Mouse (Mus musculus) cerebral cortex, adult 2 months (tissue): ENCODE results near the gene Gdpd3.

Source experiments
- WGBS: fragments of 180-500 bp; shearing (Covaris S2); methylation state at CpG from one replicate; pipeline ENCODE4 v1.1.7; 2018; 5-methylcytosine and 5-hydroxymethylcytosine counted together

Gene Gdpd3

GRCm38 (mm10) chr7:126760391-126760802 lies 5.7 kb upstream of the Gdpd3 start:
- 37% methylated on average over 3 of the region's 3 CpGs for WGBS

GRCm38 (mm10) chr7:126760956-126761355 lies 5.2 kb upstream of the Gdpd3 start:
- 29% methylated on average over 4 of the region's 4 CpGs for WGBS

GRCm38 (mm10) chr7:126761529-126762067 lies 4.5 kb upstream of the Gdpd3 start:
- WGBS, result 48% methylated on average over 6 of the region's 6 CpGs

GRCm38 (mm10) chr7:126762471-126763008 lies 3.6 kb upstream of the Gdpd3 start:
- 39% methylated on average over 17 of the region's 17 CpGs for WGBS

- 66% methylated on average over 9 of the region's 9 CpGs for WGBS
Observed at GRCm38 (mm10) chr7:126765540-126765939, 594 bp upstream of the Gdpd3 start.

- 96% methylated on average over 8 of the region's 8 CpGs for WGBS
Observed at GRCm38 (mm10) chr7:126767001-126767400, 867 bp downstream of the Gdpd3 start.

- WGBS, result 88% methylated on average over 12 of the region's 12 CpGs
Observed at GRCm38 (mm10) chr7:126770784-126771183, 4.7 kb downstream of the Gdpd3 start.

GRCm38 (mm10) chr7:126773351-126773750 lies 7.2 kb downstream of the Gdpd3 start:
- 83% methylated on average over 2 of the region's 2 CpGs for WGBS

GRCm38 (mm10) chr7:126774463-126774862 lies 8.3 kb downstream of the Gdpd3 start:
- WGBS, result 77% methylated on average over 2 of the region's 2 CpGs

- 62% methylated on average over 10 of the region's 10 CpGs for WGBS
Observed at GRCm38 (mm10) chr7:126775185-126775977, 9.2 kb downstream of the Gdpd3 start.

- 62% methylated on average over 3 of the region's 3 CpGs for WGBS
Observed at GRCm38 (mm10) chr7:126775978-126776234, 9.8 kb downstream of the Gdpd3 start.

- under 1% methylated on average over 36 of the region's 37 CpGs for WGBS
Observed at GRCm38 (mm10) chr7:126776598-126777057, 10.5 kb downstream of the Gdpd3 start, which contains the start of gene Ypel3. TSS of gene Ypel3 (plus strand) at chr7:126776955.

- WGBS, result 31% methylated on average over 10 of the region's 10 CpGs
Observed at GRCm38 (mm10) chr7:126777476-126777875, 11.3 kb downstream of the Gdpd3 start.

GRCm38 (mm10) chr7:126778147-126778546 lies 12.0 kb downstream of the Gdpd3 start:
- WGBS, result 76% methylated on average over 3 of the region's 3 CpGs

GRCm38 (mm10) chr7:126779101-126779500 lies 13.0 kb downstream of the Gdpd3 start:
- whole genome bisulfite sequencing, result 84% methylated on average over 7 of the region's 7 CpGs

- 7% methylated on average over 21 of the region's 21 CpGs for WGBS
Observed at GRCm38 (mm10) chr7:126779983-126780970, 14.1 kb downstream of the Gdpd3 start.

- 14% methylated on average over 22 of the region's 22 CpGs for WGBS
Observed at GRCm38 (mm10) chr7:126780971-126781635, 15.0 kb downstream of the Gdpd3 start, which contains the start of gene Tbx6. TSS of gene Tbx6 (plus strand) at chr7:126781483.

- 59% methylated on average over 11 of the region's 11 CpGs for WGBS
Observed at GRCm38 (mm10) chr7:126781661-126782370, 15.7 kb downstream of the Gdpd3 start.

- WGBS, result 77% methylated on average over 13 of the region's 13 CpGs
Observed at GRCm38 (mm10) chr7:126782693-126783092, 16.6 kb downstream of the Gdpd3 start.

GRCm38 (mm10) chr7:126784469-126784868 lies 18.3 kb downstream of the Gdpd3 start:
- WGBS, result 82% methylated on average over 7 of the region's 7 CpGs

- 77% methylated on average over 4 of the region's 4 CpGs for WGBS
Observed at GRCm38 (mm10) chr7:126785056-126785455, 18.9 kb downstream of the Gdpd3 start.
